Mouse (Mus musculus) ES-Bruce4 (cell line): ENCODE results near the gene Parva. TPM values are rescaled to one million over a fixed set of nuclear protein-coding genes. Genes with fewer than 3 reads are reported as not detected.

Experiments used
- H3K27ac ChIP-seq: 2 replicates; pipeline ENCODE4 v1.5.1; 2012; ENCODE audit warnings: low read length, inconsistent platforms; ENCODE audit not compliant: insufficient read depth
- H3K27me3 ChIP-seq: 2 replicates; pipeline ENCODE4 v1.6.1; 2012; ENCODE audit warnings: mild to moderate bottlenecking, low read length, inconsistent platforms; ENCODE audit not compliant: control insufficient read depth, poor library complexity, insufficient read depth, severe bottlenecking
- H3K36me3 ChIP-seq: 2 replicates; pipeline ENCODE4 v1.6.1; 2012; ENCODE audit warnings: inconsistent platforms, mild to moderate bottlenecking, low read length, moderate library complexity; ENCODE audit not compliant: control insufficient read depth, poor library complexity, insufficient read depth, severe bottlenecking
- H3K4me1 ChIP-seq: one replicate; pipeline ENCODE4 v1.8.1; 2011; ENCODE audit warnings: low read length; ENCODE audit not compliant: control insufficient read depth, insufficient read depth
- H3K4me3 ChIP-seq: 2 replicates; pipeline ENCODE4 v1.5.1; 2011; ENCODE audit warnings: low read depth, mild to moderate bottlenecking, low read length
- H3K9ac ChIP-seq: 2 replicates; pipeline ENCODE4 v1.6.1; 2012; ENCODE audit warnings: low read depth, mild to moderate bottlenecking, inconsistent platforms; ENCODE audit not compliant: poor library complexity, severe bottlenecking
- H3K9me3 ChIP-seq: replicated peaks from 2 replicates; pipeline ENCODE4 v1.6.1; 2012; ENCODE audit warnings: mild to moderate bottlenecking, low read length, inconsistent platforms; ENCODE audit not compliant: control insufficient read depth, poor library complexity, insufficient read depth, severe bottlenecking
- CTCF ChIP-seq: IDR thresholded peaks from one replicate; pipeline ENCODE4 v1.8.1; 2011; ENCODE audit warnings: low read depth, low read length
- EP300 ChIP-seq: IDR thresholded peaks from 2 replicates; pipeline ENCODE4 v1.6.1; 2011; ENCODE audit warnings: low read depth, low read length; ENCODE audit not compliant: insufficient read depth
- POLR2A ChIP-seq: IDR thresholded peaks from one replicate; pipeline ENCODE4 v1.8.1; 2011; ENCODE audit warnings: low read length; ENCODE audit not compliant: insufficient read depth
- polyA plus RNA-seq: library from polyadenylated mRNA; stranded (reverse); fragments of >200 nt; gene quantifications from 2 replicates; pipeline ENCODE4 v1.2.4, GENCODE M21; 2011; ENCODE audit warnings: low read depth; ENCODE audit not compliant: missing spikeins, insufficient read depth, insufficient read length

Gene Parva
- polyA plus RNA-seq, 1 experiment, result 43.2 TPM

DNA sequence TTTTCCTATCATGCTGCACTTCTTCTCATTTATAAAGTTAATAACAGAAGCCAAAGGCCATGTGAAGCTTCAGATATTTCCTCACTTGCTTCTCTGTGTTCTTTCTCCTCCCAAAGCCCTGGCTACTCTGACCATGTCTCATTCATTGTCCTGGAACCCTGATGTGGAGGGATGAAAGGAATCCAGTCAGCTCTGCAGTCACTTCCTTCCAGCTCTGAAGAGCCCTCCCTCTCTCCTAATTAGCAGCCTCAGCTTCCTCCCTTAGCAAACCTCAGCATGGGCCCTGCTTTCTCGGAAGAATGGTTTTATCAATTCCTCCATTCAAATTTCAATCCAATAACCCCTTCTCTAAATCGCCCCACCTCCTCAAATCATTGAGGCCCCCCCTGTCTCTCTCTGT lies 56.1 kb downstream of the Parva start:
- Histone ChIP-seq H3K9me3 (0 out of 2 replicates have a peak, but pooled peaks cover 3% of the 10 kb centered on the region), H3K27ac (no peak overlapping the region), H3K4me1 (peaks cover 3% of the 10 kb centered on the region), H3K9ac (no peak overlapping the region), H3K36me3 (no peaks in the 10 kb centered on the region), H3K27me3 (no peaks in the 10 kb centered on the region), H3K4me3 (no peak overlapping the region)
- TF ChIP-seq EP300, result no peak
- no peak for TF ChIP-seq CTCF
- TF ChIP-seq POLR2A, result no peak

DNA sequence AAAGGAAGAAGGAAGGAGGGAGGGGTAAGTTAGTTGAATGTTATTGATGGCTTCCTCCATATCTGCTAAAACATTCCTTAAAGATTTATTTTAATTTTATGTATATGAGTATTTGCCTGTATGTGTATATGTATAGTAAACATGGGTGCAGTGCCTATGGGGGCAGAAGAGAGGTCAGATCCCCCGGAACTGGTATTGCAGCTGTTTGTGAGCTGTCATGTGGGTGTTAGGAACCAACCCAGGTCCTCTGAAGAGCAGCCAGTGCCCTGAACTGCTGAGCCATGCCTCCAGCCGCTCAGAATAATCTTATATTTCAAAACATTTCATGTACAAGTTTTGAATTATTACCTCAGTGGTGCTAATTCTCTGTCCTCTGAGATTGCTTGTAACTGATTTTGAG lies 63.5 kb downstream of the Parva start:
- Histone ChIP-seq H3K27me3 (no peaks in the 10 kb centered on the region), H3K36me3 (no peaks in the 10 kb centered on the region), H3K27ac (no peak overlapping the region), H3K4me3 (no peak overlapping the region), H3K4me1 (no peaks in the 10 kb centered on the region), H3K9ac (no peak overlapping the region), H3K9me3 (0 out of 2 replicates have a peak, but pooled peaks cover 3% of the 10 kb centered on the region)
- TF ChIP-seq CTCF, result no peak
- no peak for TF ChIP-seq EP300
- no peak for TF ChIP-seq POLR2A

DNA sequence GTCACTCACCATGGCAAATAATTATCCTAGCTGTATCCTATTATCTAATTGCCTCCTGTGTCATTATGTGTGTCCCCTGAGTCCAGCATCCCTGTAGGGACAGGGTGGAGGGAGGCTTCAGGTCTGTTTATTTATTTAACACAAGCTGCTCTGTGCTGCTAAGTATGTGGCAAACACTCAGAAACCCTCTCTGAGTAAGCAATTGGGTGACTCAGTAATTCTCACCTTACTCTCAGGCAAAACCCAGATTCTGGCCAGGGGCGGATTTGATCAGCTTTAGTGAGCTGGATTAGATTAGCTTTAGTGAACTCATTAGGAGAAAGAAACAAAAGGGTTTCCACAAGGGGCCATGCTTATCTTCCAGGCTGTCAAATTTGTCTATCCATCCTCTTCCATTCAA lies 64.4 kb downstream of the Parva start:
- Histone ChIP-seq H3K9ac (no peak overlapping the region), H3K4me1 (no peaks in the 10 kb centered on the region), H3K9me3 (no peaks in the 10 kb centered on the region), H3K27ac (no peak overlapping the region), H3K27me3 (no peaks in the 10 kb centered on the region), H3K4me3 (no peak overlapping the region), H3K36me3 (no peaks in the 10 kb centered on the region)
- TF ChIP-seq POLR2A (no peak), EP300 (no peak), CTCF (no peak)

DNA sequence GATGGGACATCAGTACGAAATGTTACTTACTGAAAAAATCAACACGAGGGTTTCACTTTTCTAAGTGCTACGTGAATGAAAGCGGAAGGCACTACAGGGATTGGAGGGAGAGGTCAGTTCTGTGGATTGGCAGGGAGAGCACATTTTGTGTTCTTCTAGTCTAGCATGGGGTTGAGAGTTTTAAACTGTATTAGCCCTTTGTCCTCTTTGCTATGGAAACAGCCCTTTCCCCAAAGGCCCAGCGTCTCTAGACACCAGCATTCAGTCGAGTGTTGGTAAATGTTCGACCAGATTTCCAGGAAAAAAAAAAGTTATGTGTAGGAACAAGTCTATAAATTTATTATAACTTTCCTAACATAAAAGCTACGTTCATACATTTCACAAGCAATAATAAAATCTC lies 68.6 kb downstream of the Parva start:
- H3K9me3 ChIP-seq, result no peaks in the 10 kb centered on the region
- H3K9ac ChIP-seq, result no peak overlapping the region
- TF ChIP-seq CTCF (no peak), POLR2A (no peak), EP300 (no peak)
- no peak overlapping the region for H3K27ac ChIP-seq
- H3K4me3 ChIP-seq, result no peak overlapping the region
- H3K36me3 ChIP-seq, result no peaks in the 10 kb centered on the region
- H3K27me3 ChIP-seq, result no peaks in the 10 kb centered on the region
- H3K4me1 ChIP-seq, result no peaks in the 10 kb centered on the region

DNA sequence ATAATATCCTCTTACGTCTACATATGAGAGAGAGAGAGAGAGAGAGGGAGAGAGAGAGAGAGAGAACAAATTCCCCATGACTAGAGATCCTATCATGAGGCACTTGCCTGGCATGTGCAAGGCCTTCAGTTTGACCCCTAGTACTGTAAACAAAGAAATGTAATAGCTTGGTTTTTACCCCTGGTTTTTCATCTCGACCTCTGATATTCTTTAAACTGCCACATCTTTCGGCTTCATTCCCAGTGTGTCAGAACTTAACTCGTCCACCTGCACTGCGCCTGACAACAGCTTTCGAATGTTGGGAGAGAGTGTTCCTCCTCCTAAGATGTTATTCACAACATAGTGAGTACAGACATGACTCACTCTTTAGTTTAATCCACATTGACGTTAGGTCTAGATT lies 69.6 kb downstream of the Parva start:
- H3K27me3 ChIP-seq, result no peaks in the 10 kb centered on the region
- H3K9ac ChIP-seq, result no peak overlapping the region
- no peaks in the 10 kb centered on the region for H3K9me3 ChIP-seq
- TF ChIP-seq CTCF, result no peak
- no peak for TF ChIP-seq EP300
- no peak for TF ChIP-seq POLR2A
- H3K4me1 ChIP-seq, result peaks cover 4% of the 10 kb centered on the region
- H3K36me3 ChIP-seq, result no peaks in the 10 kb centered on the region
- H3K4me3 ChIP-seq, result no peak overlapping the region
- no peak overlapping the region for H3K27ac ChIP-seq

DNA sequence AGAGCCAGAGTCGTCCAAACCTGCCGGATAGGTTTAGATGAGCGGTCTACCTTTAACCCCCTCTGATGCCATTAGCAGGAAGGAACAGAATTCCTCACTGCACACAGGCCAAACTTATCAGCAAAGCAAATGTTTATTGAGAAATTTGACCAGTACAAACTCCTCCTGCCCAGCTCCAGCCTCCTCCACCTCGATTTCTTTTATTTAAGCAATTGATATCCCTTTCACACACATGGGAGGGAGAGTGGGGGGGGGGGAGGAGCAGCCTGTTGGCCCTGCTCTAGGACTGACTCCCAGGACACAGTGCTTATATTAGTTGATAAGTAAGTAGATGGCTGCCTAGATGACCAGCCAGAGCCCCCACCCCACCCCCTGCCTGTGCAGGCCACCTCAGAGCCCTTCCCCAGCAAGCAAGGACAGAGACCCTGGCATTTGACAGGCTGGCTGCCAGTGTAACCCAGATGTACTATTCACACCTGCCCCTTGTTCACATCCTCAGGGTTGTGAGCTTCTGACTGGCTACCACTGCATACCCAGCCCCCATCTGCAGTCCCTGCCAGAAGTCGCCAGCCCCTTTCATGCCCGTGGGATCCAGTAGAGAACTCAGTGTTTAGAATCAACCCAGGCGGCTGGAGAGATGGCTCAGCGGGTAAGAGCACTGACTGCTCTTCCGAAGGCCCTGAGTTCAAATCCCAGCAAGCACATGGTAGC lies 71.4 kb downstream of the Parva start:
- Histone ChIP-seq H3K4me1 (peaks cover 4% of the 10 kb centered on the region), H3K9ac (no peak overlapping the region)

More for the DNA sequence above, 71.4 kb downstream of the Parva start:
- H3K27ac ChIP-seq, result no peak overlapping the region
- no peaks in the 10 kb centered on the region for H3K36me3 ChIP-seq
- no peak overlapping the region for H3K4me3 ChIP-seq
- TF ChIP-seq POLR2A (no peak), EP300 (no peak), CTCF (no peak)
- H3K9me3 ChIP-seq, result no peaks in the 10 kb centered on the region
- H3K27me3 ChIP-seq, result no peaks in the 10 kb centered on the region
